Comparison of ENCODE assay signal across 8 mouse cellular contexts in genomic region chr7:16922360-16922973, GRCm38 (mm10). TPM values are rescaled to one million over a fixed set of nuclear protein-coding genes. Genes with fewer than 3 reads are reported as not detected.
DNase-seq lines count a peak whose midpoint lies in the region; ATAC-seq and TF ChIP-seq lines count a peak whose summit lies in the region.

No protein-coding gene starts in this region.

- H3K4me2 ChIP-seq in intestine, postnatal 0 days (replicated peaks; ENCODE audit: low read depth) = peak overlapping the region; percentile 84
- H3K4me2 ChIP-seq in liver, embryonic 12.5 days = peak overlapping the region; percentile 98
- H3K4me2 ChIP-seq in stomach, embryonic 15.5 days = peak overlapping the region; percentile 78

- peak; percentile 34 to 62 for DNase-seq in left cerebral cortex, adult 8-10 months (ENCODE audit: low spot score in 2 of 2)
- DNase-seq in left cerebral cortex, postnatal 4 days = no peak
- no peak for DNase-seq in embryo, embryonic 11 days

- peaks cover 16% of the 10 kb centered on the region for H3K36me3 ChIP-seq in intestine, postnatal 0 days (ENCODE audit: control insufficient read depth, insufficient read depth)
- H3K36me3 ChIP-seq in liver, embryonic 12.5 days = peaks cover 45% of the 10 kb centered on the region
- H3K36me3 ChIP-seq in stomach, embryonic 15.5 days = peaks cover 14% of the 10 kb centered on the region

- no peak for TF ChIP-seq CTCF in bone marrow macrophage, adult 2 months (IDR thresholded peaks at IDR 0.05; ENCODE audit: low read depth, low read length)
- no peak for TF ChIP-seq CTCF in embryonic fibroblast, embryonic 13.5 days (IDR thresholded peaks at IDR 0.05; ENCODE audit: borderline replicate concordance, insufficient read depth, low read length)
- no peak for TF ChIP-seq CTCF in intestine, postnatal 0 days (IDR thresholded peaks at IDR 0.05; ENCODE audit: low read depth)

- TF ChIP-seq POLR2A in bone marrow macrophage, adult 2 months (IDR thresholded peaks at IDR 0.05; ENCODE audit: borderline replicate concordance, low read depth, low read length) = no peak
- peak; percentile 75 for TF ChIP-seq POLR2A in embryonic fibroblast, embryonic 13.5 days (IDR thresholded peaks at IDR 0.05; ENCODE audit: low read depth, low read length)

- intact Hi-C loops in left cerebral cortex, postnatal 4 days (cut with DNase I) = no loop called here

- no peaks in the 10 kb centered on the region for H3K27me3 ChIP-seq in intestine, postnatal 0 days (replicated peaks; ENCODE audit: control insufficient read depth, insufficient read depth, low read length)
- no peaks in the 10 kb centered on the region for H3K27me3 ChIP-seq in liver, embryonic 12.5 days (replicated peaks)
- H3K27me3 ChIP-seq in stomach, embryonic 15.5 days (replicated peaks) = no peaks in the 10 kb centered on the region

- H3K9ac ChIP-seq in intestine, postnatal 0 days (ENCODE audit: low read depth, low read length) = peak overlapping the region; percentile 80
- H3K9ac ChIP-seq in liver, embryonic 12.5 days = peak overlapping the region; percentile 98
- peak overlapping the region; percentile 97 for H3K9ac ChIP-seq in stomach, embryonic 15.5 days

- peak overlapping the region; percentile 88 for H3K4me3 ChIP-seq in bone marrow macrophage, adult 2 months (ENCODE audit: insufficient read depth, low read length)
- H3K4me3 ChIP-seq in embryonic fibroblast, embryonic 13.5 days (ENCODE audit: insufficient read depth, low read length) = peak overlapping the region; percentile 100
- peak overlapping the region; percentile 91 for H3K4me3 ChIP-seq in intestine, postnatal 0 days (ENCODE audit: low read depth, low read length)
- H3K4me3 ChIP-seq in liver, embryonic 12.5 days = peak overlapping the region; percentile 95
- H3K4me3 ChIP-seq in stomach, embryonic 15.5 days (replicated peaks) = peak overlapping the region; percentile 98

- WGBS in intestine, postnatal 0 days = 28% methylated on average over 10 of the region's 10 CpGs
- WGBS in liver, embryonic 12.5 days (ENCODE audit: insufficient replicate concordance) = 35% methylated on average over 10 of the region's 10 CpGs
- WGBS in stomach, embryonic 15.5 days = 34% methylated on average over 10 of the region's 10 CpGs

- H3K4me1 ChIP-seq in bone marrow macrophage, adult 2 months (ENCODE audit: control insufficient read depth, insufficient read depth, low read length) = peaks cover 7% of the 10 kb centered on the region; the same call in 1 of the 2 replicates
- peaks cover 11% of the 10 kb centered on the region; the same call in 1 of the 2 replicates for H3K4me1 ChIP-seq in embryonic fibroblast, embryonic 13.5 days (ENCODE audit: control insufficient read depth, insufficient read depth, low read length)
- H3K4me1 ChIP-seq in intestine, postnatal 0 days (replicated peaks; ENCODE audit: control insufficient read depth, insufficient read depth, low read length) = peaks cover 9% of the 10 kb centered on the region; the same call in 1 of the 2 replicates
- H3K4me1 ChIP-seq in liver, embryonic 12.5 days = peaks cover 53% of the 10 kb centered on the region
- peaks cover 46% of the 10 kb centered on the region for H3K4me1 ChIP-seq in stomach, embryonic 15.5 days

- peak; percentile 5; the same call in 1 of the 2 replicates for ATAC-seq in intestine, postnatal 0 days
- ATAC-seq in liver, embryonic 12.5 days = no peak
- ATAC-seq in stomach, embryonic 15.5 days (ENCODE audit: insufficient read depth, low FRiP score, low read depth) = no peak

- no peaks in the 10 kb centered on the region for H3K9me3 ChIP-seq in intestine, postnatal 0 days (ENCODE audit: control insufficient read depth)
- no peaks in the 10 kb centered on the region for H3K9me3 ChIP-seq in liver, embryonic 12.5 days (replicated peaks)
- no peaks in the 10 kb centered on the region for H3K9me3 ChIP-seq in stomach, embryonic 15.5 days

- no peak overlapping the region for H3K27ac ChIP-seq in bone marrow macrophage, adult 2 months (ENCODE audit: insufficient read depth, low read depth, low read length)
- no peak overlapping the region for H3K27ac ChIP-seq in embryonic fibroblast, embryonic 13.5 days (ENCODE audit: insufficient read depth, low read length)
- H3K27ac ChIP-seq in intestine, postnatal 0 days (ENCODE audit: low read depth, low read length) = peak overlapping the region; percentile 94
- peak overlapping the region; percentile 96 for H3K27ac ChIP-seq in liver, embryonic 12.5 days
- peak overlapping the region; percentile 72 for H3K27ac ChIP-seq in stomach, embryonic 15.5 days

RNA-seq across cellular contexts. Expression of gene Calm3, which starts 1.4 kb away (rescaled TPM):
- total RNA-seq in left cerebral cortex, adult 8-10 months (2022) = 1,000 to 10,000 TPM; 1,595 to 1,874 (median 1,737) TPM
- 1,000 to 10,000 TPM; 1,235 to 1,345 TPM for total RNA-seq in left cerebral cortex, postnatal 4 days (2021)
- 373 and 387 TPM in 2 replicates for polyA plus RNA-seq in bone marrow macrophage, adult 2 months (2012; ENCODE audit: insufficient read depth, insufficient read length, missing spikeins)
- polyA plus RNA-seq in embryonic fibroblast, embryonic 13.5 days (2011; ENCODE audit: insufficient read length, low read depth, missing spikeins) = 520 and 588 TPM in 2 replicates
- 236 and 241 TPM in 2 replicates for polyA plus RNA-seq in intestine, postnatal 0 days (2015; fragmentation: Nextera tagmentation; extraction: Ambion mirVana)
- 91.2 and 94.4 TPM in 2 replicates for polyA plus RNA-seq in liver, embryonic 12.5 days (2016; fragmentation: Nextera tagmentation; extraction: Ambion mirVana)
- polyA plus RNA-seq in stomach, embryonic 15.5 days (2015; fragmentation: Nextera tagmentation; extraction: Ambion mirVana) = 101 and 113 TPM in 2 replicates

RNA-seq across cellular contexts. Expression of gene Ptgir, which starts 16.2 kb away (rescaled TPM):
- under 1 TPM in 3 of 4 experiments, not detected in 1; 0.11 to 0.16 (median 0.13) TPM for total RNA-seq in left cerebral cortex, adult 8-10 months (2022)
- not detected for total RNA-seq in left cerebral cortex, postnatal 4 days (2021)
- polyA plus RNA-seq in bone marrow macrophage, adult 2 months (2012; ENCODE audit: insufficient read depth, insufficient read length, missing spikeins) = 5.5 and 5.6 TPM in 2 replicates
- 1.4 and 1.6 TPM in 2 replicates for polyA plus RNA-seq in embryonic fibroblast, embryonic 13.5 days (2011; ENCODE audit: insufficient read length, low read depth, missing spikeins)
- polyA plus RNA-seq in intestine, postnatal 0 days (2015; fragmentation: Nextera tagmentation; extraction: Ambion mirVana) = 1.7 and 1.8 TPM in 2 replicates
- polyA plus RNA-seq in liver, embryonic 12.5 days (2016; fragmentation: Nextera tagmentation; extraction: Ambion mirVana) = 0.86 and 1.5 TPM in 2 replicates
- 2.4 and 2.5 TPM in 2 replicates for polyA plus RNA-seq in stomach, embryonic 15.5 days (2015; fragmentation: Nextera tagmentation; extraction: Ambion mirVana)

RNA-seq across cellular contexts. Expression of gene Pnmal2, which starts 22.0 kb away (rescaled TPM):
- total RNA-seq in left cerebral cortex, adult 8-10 months (2022) = 100 to 1,000 TPM; 270 to 304 (median 294) TPM
- total RNA-seq in left cerebral cortex, postnatal 4 days (2021) = 100 to 1,000 TPM; 169 to 194 TPM
- not detected in 2 replicates for polyA plus RNA-seq in bone marrow macrophage, adult 2 months (2012; ENCODE audit: insufficient read depth, insufficient read length, missing spikeins)
- 0.73 and 1.3 TPM in 2 replicates for polyA plus RNA-seq in embryonic fibroblast, embryonic 13.5 days (2011; ENCODE audit: insufficient read length, low read depth, missing spikeins)
- polyA plus RNA-seq in intestine, postnatal 0 days (2015; fragmentation: Nextera tagmentation; extraction: Ambion mirVana) = 3.3 and 3.6 TPM in 2 replicates
- polyA plus RNA-seq in liver, embryonic 12.5 days (2016; fragmentation: Nextera tagmentation; extraction: Ambion mirVana) = 0.41 and 0.75 TPM in 2 replicates
- 10.2 and 12.7 TPM in 2 replicates for polyA plus RNA-seq in stomach, embryonic 15.5 days (2015; fragmentation: Nextera tagmentation; extraction: Ambion mirVana)

RNA-seq across cellular contexts. Expression of gene Gng8, which starts 30.9 kb away (rescaled TPM):
- total RNA-seq in left cerebral cortex, adult 8-10 months (2022) = 1 to 10 TPM; 2.1 to 3.5 (median 3.5) TPM
- total RNA-seq in left cerebral cortex, postnatal 4 days (2021) = 1 to 10 TPM; 1.2 to 1.7 TPM
- not detected in 2 replicates for polyA plus RNA-seq in bone marrow macrophage, adult 2 months (2012; ENCODE audit: insufficient read depth, insufficient read length, missing spikeins)
- 24.1 and 24.7 TPM in 2 replicates for polyA plus RNA-seq in embryonic fibroblast, embryonic 13.5 days (2011; ENCODE audit: insufficient read length, low read depth, missing spikeins)
- 4.7 and 5.3 TPM in 2 replicates for polyA plus RNA-seq in intestine, postnatal 0 days (2015; fragmentation: Nextera tagmentation; extraction: Ambion mirVana)
- polyA plus RNA-seq in liver, embryonic 12.5 days (2016; fragmentation: Nextera tagmentation; extraction: Ambion mirVana) = 0.80 and 1.7 TPM in 2 replicates
- polyA plus RNA-seq in stomach, embryonic 15.5 days (2015; fragmentation: Nextera tagmentation; extraction: Ambion mirVana) = 8.9 and 9.8 TPM in 2 replicates

RNA-seq across cellular contexts. Expression of gene Pnmal1, which starts 37.0 kb away (rescaled TPM):
- total RNA-seq in left cerebral cortex, adult 8-10 months (2022) = 100 to 1,000 TPM; 101 to 107 (median 104) TPM
- 10 to 100 TPM; 56.0 to 57.6 TPM for total RNA-seq in left cerebral cortex, postnatal 4 days (2021)
- polyA plus RNA-seq in bone marrow macrophage, adult 2 months (2012; ENCODE audit: insufficient read depth, insufficient read length, missing spikeins) = not detected in 2 replicates
- polyA plus RNA-seq in embryonic fibroblast, embryonic 13.5 days (2011; ENCODE audit: insufficient read length, low read depth, missing spikeins) = not detected in 2 replicates
- polyA plus RNA-seq in intestine, postnatal 0 days (2015; fragmentation: Nextera tagmentation; extraction: Ambion mirVana) = 2.0 and 2.2 TPM in 2 replicates
- 0.05 and 0.08 TPM in 2 replicates for polyA plus RNA-seq in liver, embryonic 12.5 days (2016; fragmentation: Nextera tagmentation; extraction: Ambion mirVana)
- 2.9 and 3.6 TPM in 2 replicates for polyA plus RNA-seq in stomach, embryonic 15.5 days (2015; fragmentation: Nextera tagmentation; extraction: Ambion mirVana)

Comparison
In these comparisons a context has a peak if more than half of its experiments do, and no peak if none do; other contexts are left out.
1. DNase-seq: peak in left cerebral cortex, adult 8-10 months (2 of 2); none in left cerebral cortex, postnatal 4 days (single experiment) and embryo, embryonic 11 days (single experiment).
2. H3K27ac ChIP-seq: peak in intestine, postnatal 0 days (single experiment), liver, embryonic 12.5 days (single experiment) and stomach, embryonic 15.5 days (single experiment); none in bone marrow macrophage, adult 2 months (single experiment) and embryonic fibroblast, embryonic 13.5 days (single experiment).
3. Peak in every context shown above with its lines, with median percentiles within 50 percentile points of each other: H3K4me3 ChIP-seq, H3K4me2 ChIP-seq and H3K9ac ChIP-seq.